Mouse (Mus musculus) testis, postnatal 14 days (tissue): ENCODE measurements around the gene Ear14.
"Not testable (repeated sequence)": the region's sequence is repeated elsewhere in the genome, so short reads cannot be mapped to it uniquely, and the experiment has no call there.

Experiments
- DNase-seq: peaks from one replicate; pipeline ENCODE4 v3.0.0; 2021; ENCODE audit warnings: low spot score

Ear14 gene

DNA sequence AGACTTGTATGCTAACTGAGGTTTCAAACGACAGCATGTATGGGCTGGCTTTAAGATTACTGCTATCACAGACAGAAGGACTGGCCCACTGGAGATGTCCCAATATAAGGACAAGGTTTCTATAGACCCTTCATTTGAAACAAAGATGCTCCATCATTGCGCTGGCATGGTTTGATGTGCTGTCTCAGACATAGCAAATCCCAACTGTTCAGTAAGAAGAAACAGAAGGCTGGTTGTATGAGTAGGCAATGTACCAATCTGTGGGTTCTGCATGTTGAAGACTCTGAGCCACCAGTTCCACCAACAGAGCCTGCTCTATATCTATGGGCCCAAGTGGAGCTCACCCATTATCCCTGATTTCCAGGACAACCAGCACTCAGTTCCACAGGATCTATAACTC is at the start of gene Ear14:
Gene Ear14, plus strand, starts transcription at position 277 of the 400 bp plus-strand sequence.
- no peak for DNase-seq

DNA sequence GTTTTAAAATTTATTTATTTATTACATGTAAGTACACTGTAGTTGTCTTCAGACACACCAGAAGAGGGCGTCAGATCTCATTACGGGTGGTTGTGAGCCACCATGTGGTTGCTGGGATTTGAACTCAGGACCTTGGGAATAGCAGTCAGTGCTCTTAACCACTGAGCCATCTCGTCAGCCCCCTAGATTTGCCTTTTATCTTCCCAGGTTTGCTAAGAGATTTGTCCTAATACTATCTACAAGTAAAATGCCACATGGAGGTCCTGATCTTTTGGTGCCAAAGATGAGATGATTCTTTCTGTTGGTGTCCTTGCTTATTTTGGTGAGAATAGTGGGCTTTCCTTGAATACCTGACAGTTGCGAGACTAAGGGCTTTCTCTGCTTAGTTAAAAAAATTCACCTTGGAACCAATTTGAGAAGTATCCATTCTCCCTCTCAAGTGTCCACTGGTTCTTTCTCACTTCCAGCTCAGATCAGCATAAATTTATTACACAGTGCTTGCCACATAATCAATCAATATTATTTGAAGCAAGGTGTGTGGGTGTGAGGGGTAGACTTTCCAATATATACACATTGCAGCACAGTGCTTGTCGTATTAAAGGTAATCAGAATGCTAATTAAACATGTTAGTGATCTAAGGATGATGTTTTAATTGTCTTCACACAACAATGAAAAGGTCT is 47.0 kb upstream of the Ear14 start:
- DNase-seq, result no peak

DNA sequence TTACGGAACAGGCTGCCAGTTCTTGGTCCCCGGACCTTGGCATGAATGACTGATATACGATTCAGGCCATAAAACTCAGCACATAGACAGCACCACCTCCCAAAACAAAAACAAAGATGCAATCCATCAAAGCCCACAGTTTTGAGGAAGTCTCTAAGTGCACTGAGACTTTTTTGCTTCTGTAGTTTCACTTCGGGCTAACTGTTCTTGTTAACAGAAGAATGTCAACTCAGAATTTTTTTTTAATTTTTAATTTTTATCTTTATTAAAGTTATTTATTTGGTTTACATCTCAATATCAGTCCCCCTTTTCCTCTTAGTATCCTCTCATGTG is 46.5 kb upstream of the Ear14 start:
- DNase-seq, result no peak

DNA sequence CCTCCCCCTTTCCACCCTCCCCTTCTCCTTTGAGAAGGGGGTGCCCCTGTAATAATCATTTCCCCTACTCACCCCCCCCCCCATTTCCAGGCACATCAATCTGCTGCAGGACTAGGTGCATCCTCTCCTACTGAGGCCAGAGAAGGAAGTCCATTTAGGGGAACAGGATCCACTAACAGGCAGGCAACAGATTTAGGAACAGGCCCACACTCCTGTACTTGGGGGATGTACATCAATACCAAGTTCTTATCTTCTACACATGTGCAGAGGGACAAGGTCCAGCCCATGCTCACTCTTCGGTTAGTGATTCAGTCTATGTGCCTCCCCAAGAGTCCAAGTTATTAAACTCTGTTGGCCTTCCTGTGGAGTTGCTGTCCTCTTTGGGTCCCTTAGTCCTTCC is 46.1 kb upstream of the Ear14 start:
- no peak for DNase-seq

DNA sequence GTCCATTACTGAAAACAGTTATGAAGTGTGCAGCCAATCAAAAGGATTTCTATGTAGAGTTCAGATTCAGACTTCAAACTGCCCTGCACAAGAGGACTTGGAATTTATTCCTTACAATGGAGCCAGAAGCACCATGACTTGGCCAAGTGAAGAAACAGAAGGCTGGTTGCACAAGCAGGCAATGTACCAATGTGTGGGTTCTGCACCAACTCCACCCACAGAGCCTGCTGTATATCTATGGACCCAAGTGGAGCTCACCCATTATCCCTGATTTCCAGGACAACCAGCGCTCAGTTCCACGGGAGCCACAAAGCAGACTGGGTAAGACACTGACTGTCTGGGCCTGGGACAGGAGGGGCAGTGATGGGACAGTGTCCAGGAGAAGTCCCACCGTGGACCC is 41.2 kb upstream of the Ear14 start, which contains the start of gene Rnase2b:
Gene Rnase2b, plus strand, starts transcription at position 285 of the 400 bp plus-strand sequence.
- DNase-seq, result not testable (repeated sequence)

DNA sequence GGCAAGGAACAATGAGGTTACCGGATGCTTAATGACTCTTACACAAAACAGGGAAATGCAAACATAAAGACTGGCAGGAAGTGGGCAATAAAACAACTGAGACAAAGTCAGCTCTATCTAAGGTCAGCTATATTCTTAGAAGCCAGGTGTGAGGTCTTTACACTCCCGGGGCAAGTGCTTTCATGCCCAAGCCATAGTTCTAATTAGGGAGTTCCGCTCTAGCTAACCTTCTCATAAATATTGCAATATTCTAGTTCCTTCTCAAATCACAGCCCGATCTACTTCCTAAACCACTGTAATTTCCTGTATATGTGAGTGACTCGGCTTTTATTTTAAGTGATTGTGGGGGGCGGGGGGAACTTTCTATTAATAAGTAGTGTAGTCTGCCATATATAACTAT is 39.9 kb upstream of the Ear14 start:
- not testable (repeated sequence) for DNase-seq

DNA sequence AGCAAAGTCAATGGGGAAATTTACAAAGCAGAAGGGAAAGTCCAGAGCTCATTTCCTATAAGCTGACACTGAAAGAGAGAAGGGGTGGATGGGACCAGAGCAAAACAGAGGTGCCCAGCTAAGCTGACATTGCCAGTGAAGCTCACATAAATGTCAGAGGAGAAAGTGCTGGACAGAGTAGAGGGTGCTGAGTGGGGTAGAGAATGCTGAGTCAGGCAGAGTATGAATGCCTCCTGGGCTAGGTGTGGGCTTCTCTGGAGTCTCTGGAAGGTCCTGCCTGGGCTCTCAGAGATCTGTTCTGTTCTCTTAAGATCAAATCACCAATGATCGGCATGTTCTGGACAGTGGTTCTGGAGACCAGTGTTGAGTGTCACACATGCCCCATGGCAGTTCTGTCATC is 37.8 kb upstream of the Ear14 start:
- no peak for DNase-seq

DNA sequence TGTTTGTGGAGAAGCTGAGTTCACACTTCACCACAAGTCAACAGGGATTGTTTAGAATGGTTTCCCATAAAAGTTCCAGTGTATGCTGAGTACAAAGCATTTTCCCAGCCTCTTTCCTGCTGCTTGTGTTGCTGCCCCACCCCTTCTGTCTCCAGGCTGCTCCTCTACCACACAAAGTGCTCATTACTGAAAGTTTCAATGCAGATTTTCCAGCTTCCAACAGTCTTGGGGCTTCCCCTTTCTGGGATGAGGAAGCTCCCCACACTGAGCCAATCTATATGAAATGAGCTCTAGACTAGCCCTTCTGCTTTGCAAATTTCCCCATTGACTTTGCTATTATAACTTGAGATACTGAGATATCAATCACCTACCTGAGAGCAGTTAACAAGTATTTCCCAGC is 37.1 kb upstream of the Ear14 start:
- no peak for DNase-seq

DNA sequence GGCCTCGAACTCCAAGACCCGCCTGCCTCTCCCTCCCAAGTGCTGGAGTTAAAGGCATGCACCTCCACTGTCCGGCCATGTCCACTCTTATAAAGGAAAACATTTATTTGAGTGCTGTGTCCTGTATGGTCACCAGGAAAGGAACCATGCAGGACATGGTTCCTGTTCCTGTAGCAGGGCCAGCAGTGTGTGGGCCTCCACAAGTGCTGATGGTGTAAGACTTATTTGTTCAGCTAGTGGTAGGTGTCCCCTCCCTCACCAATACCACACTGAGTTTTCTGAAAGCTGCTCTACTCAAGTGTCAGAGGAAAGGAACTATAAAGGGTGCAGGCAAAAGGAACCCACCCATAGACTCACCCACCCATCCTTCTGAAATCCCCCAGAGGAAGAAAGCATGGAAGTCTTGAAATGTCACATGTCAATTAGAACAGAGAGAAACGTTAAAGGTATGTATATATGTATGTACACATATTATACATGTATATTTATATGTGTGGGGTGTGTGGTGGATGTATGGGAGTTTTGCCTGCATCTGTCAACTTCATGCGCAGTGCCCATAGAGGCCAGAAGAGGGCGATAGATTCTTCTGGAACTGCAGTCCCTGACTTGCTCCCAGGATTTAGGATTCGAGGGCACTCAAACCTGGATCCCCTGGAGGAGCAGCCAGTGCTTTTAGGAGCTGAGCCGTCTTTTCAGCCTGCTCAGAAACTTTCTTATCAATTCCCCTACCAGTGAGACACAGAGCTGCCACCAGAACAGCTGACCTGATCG is 30.9 kb upstream of the Ear14 start:
- not testable (repeated sequence) for DNase-seq

DNA sequence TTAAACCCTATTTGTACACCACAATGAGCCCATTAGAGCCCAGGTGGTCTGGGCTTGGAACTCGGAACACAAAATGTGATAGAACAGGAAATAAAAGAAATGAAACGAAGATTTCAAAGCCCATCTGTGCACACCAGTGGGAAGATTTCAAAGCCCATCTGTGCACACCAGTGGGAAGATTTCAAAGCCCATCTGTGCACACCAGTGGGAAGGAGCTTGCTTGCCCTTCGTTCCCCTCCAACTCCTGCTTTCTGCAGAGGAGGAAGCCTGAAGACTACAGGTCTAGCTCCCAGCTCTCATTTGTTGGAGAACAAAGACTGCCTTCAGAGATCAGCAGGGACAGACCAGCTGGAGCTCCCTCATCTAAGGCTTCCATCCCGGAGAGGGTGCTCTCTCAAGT is 30.2 kb upstream of the Ear14 start:
- DNase-seq, result not testable (repeated sequence)

DNA sequence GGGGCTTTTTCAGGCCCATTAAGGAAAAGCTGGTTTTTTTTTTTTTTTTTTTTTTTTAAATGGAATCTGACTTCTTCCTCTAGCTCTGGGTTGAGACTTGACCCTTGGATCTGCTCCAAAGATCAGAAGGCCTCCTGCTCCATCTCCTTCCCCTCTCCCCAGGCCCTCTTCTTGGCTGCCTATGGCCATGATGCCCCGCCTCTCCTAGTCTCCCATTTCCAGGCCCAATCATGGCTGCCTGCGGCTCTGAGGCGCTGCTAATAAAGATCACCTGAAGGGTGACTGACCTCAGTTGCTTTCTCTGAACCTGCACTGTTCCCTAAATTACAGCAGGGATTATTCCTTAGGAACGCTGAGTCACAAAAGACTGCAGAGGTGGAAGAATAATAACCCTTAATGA is 29.3 kb upstream of the Ear14 start:
- DNase-seq, result no peak

DNA sequence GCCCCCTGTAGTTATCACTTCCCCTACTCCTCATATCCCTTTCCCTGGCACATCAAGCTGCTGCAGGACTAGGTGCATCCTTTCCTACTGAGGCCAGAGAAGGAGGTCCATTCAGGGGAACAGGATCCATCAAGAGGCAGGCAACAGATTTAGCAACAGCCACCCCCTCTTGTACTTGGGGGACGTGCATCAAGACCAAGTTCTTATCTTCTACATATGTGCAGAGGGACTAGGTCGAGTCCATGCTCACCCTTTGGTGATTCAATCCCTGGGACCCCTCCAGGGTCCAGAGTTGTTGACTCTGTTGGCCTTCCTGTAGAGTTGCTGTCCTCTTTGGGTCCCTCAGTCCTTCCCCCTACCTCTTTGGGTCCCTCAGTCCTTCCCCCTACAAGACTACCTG is 22.1 kb upstream of the Ear14 start:
- not testable (repeated sequence) for DNase-seq

DNA sequence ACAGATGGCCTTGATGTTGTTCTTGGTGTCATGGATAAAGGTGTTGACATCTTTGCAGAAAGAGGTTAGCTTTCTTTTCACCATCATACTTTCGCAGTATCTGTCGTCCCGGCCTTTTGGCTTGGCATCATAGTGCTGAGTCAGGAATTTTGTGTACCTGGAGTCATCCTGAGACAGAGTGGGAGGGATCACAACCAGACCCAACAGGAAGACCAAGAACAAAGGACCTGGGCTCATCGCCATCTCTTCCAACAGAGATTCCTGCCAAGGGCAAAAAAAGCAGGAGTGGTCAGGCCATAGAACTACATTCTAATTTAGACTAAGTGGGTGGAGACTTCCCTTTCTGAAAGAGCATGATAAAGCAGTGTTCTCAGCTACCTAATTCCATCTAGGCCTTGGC is 7.5 kb upstream of the Ear14 start:
- DNase-seq, result no peak

DNA sequence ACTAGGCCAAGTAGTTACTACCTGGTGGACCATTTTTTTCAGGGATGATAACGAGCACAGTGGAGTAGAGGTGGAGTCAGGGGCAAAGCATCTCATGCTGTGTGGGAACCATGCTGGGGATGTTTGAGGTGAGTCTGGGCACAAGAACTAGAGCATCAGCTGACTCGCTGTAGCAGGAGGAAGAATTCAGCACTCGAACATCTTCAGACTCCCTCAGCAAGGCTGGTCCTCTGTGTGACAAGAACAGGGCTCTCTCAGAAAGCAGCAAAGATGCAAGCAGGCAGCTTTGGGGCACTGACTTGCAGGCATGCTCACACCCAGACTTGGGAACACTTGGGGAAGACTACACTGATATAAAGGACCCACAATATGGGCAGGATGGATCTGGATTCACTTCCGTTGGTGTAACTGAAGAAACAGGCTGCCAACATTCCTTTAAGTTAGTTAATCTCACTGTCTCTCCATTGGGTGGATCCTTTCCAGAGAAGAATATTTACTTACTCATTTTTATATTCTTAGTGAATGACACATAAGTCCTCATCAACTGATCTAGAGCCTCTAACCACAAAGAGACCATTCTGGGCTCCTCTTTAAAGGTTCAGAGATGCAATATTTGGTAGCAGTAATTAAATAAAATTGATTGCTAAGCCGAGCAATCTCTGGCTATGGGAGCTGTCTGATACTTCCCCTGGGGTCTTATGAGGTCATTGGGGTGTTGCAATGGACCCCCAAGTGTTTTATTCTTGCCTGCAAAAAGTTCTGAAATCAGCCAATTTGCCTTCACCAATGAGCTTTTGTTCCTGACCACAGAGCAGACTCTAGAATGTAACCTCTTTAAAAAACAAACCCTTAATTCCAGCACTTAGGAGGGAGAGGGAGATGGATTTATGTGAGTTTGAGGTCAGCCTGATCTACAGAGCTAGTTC is 3.8 kb upstream of the Ear14 start, which contains the start of gene Ang2:
Gene Ang2, minus strand, starts transcription at position 51 of the 926 bp plus-strand sequence.
- DNase-seq, result no peak

DNA sequence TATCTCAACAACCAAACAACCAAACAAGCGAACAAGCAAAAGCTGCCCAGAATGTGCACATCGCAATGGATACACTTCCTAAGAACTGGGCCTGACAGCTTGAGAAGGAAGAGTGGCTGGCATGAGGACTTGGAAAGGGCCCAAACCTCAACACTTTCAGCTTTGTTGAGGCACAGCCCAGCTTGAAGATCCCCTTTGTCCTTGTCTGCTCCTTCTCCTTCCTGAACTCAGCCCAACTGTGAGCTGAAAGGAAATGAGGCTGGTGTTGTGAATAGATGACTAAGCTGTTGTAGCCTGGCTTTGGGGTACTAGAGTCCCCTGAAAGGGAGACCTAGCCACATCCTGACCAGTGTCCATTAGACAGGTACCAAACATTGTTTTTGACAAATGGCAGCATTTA is 3.1 kb upstream of the Ear14 start:
- DNase-seq, result no peak

DNA sequence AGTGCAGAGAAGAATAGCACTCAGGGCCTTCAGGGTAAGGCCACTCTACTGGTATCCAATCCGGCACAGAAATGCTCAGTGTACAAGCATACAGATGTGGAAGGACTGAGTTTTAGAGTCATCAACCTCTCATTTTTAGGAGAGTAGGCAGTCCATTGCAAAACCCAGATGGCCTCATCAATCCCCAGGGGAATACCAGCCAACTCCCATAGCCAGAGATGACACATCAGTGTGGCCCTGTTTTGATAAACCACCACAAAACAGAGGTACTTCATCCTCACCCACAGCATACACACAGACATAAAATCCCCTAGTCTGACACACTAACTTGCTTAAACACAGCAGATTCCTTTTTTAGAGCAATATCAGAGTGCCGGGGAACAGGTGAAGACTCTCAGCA is 2.7 kb upstream of the Ear14 start:
- no peak for DNase-seq

DNA sequence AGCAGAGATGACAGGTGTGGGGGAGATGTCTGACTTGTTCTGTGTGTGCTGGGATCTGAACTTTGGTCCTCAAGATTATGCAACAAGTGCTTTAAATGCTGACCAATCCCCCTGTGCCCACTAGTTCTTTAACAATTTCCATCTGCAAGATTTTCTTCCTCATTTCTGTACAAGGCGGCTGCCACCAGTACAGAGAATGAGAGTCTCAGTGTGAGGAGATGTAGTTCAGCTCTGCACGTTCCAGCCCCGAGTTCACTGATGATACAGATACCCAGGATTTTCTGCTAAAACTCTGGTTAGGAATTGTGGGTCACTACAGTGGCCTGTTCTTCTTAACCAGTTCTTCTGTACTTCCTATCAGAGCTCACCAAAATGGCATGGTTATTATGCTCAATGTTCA is 16.9 kb downstream of the Ear14 start:
- DNase-seq, result not testable (repeated sequence)

DNA sequence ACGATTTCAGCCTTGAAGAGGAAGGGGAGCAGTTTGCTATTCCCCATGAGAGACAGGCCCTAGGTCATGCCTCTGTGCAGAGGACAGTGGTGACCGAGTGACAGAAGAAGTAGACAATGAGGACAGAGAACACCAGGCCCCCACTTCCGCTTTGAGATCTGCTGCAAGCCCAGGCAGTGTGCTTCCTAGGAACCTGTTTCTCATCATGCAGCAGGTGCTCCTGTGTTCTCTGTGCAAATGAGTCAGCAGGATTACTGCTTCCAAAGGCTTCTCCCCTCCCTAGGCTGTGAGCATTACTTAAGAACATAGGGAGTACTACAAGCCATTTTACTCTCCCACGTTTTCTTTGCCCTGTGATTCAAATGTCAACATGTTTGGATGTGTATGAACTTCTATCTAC is 26.5 kb downstream of the Ear14 start:
- DNase-seq, result not testable (repeated sequence)

DNA sequence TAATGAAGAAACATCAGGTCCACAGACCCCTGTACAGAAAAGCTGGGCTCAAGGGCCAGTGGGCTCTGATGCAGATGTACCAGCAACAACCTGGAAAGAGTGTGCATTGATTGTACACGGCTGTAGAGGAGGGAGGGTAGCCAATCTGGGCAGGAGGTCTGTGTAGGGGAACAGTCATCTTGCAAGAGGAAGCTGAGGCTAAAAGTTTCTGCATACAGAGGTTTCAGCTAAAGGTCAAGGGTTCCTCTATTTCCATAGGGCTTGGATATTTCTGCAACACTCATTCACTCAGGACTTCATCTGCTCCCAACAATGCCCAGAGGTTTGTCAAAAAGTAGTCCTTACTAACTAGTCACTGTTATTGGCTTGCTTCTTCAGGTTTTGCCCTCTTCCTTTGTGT is 34.3 kb downstream of the Ear14 start:
- not testable (repeated sequence) for DNase-seq

DNA sequence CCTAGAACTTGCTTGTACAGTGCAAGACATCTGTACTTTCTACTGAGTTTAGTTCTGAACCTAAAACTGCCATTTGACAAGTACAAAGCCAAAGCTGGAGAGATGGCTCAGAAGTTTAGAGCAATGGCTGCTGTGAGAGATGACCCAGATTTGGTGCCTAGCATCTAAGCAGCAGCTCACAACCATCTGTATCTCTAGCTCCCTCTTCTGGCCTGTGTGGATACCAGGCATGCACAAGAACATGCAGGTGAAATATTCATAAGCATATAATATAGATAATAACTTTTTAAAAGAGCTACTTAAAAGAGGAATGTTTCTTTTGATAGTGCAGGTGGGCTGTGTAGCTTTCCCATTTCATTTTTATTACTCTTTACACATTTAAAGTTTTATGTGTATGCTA is 37.7 kb downstream of the Ear14 start:
- DNase-seq, result no peak

DNA sequence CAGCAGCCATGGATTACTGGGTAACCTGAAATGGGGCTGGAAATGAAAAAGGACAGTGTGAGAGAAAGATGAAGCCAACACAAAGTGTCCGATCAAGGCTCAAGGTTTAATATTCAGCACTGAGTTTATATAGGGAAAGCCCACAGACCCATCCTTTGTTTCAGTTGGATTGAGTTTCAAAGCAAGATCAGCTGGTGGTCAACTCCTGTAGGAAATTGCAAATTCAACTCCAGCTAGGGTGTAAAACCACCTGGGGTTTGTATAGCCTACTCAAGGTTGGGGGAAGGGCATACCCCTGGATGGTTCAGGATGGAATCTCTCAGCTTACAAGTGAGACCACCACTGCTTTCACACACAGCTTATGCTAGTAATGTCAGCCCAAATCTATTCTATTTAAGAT is 44.5 kb downstream of the Ear14 start:
- no peak for DNase-seq

DNA sequence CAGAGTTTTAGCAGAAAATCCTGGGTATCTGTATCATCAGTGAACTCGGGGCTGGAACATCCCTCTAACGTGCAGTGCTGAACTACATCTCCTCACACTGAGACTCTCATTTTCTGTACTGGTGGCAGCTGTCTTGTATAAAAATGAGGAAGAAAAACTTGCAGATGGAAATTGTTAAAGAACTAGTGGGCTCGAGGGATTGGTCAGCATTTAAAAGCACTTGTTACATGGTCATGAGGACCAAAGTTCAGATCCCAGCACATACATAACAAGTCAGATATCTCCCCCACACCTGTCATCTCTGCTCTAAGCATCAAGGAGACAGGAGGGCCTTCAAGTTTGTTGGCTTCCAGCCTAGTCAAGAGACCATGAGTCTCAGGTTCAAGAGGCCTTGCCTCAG is 47.2 kb downstream of the Ear14 start:
- DNase-seq, result no peak

DNA sequence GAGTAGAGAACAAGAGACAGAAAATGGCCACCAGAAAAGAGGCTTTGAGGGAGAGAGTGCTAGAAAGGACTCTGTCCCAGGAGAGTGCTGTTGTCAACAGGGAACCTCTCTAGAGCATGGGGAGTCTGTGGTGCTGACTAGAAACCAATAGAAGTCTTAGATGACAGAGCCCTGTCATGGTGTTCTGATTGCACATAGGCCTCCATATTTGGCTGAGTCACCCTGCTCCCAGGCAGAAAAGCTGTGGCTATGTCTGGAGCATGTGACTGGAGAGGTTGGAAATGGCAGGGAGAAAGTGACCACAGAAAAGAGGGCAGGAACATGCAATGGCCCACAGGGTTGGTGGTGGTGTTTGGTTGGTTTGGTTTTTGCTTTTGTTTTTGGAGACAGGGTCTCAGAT is 49.0 kb downstream of the Ear14 start:
- DNase-seq, result not testable (repeated sequence)
